Mouse (Mus musculus): ENCODE data around the gene Gm9833.

DNA sequence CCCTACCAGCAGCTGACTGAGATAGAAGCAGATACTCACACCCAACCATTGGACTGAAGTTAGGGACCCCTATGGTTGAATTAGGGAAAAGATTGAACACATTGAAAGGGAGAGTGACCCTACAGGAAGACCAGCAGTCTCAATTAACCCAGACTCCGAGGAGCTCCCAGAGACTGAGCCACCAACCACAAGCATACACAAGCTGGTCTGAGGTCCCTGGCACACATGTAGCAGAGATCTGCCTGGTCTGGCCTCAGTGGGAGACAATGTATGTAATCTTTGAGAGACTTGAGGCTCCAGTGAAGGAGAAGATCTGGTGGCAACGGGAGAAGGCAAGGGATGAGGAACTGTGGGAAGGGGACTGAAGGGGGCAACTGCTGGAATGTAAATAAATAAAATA, 23.7 kb downstream of the Gm9833 start:
- no peak for TF ChIP-seq CTCF (IDR thresholded peaks at IDR 0.05; ENCODE audit: insufficient read depth, low read depth, low read length)
- no peak for TF ChIP-seq POLR2A (IDR thresholded peaks at IDR 0.05; ENCODE audit: insufficient read depth, low read depth, low read length)
